Mouse (Mus musculus): Measurements from ENCODE around the gene Hoxa3.
A peak's percentile ranks its signal among the peaks of the same experiment; 100 is the strongest.

Hoxa3 gene

DNA sequence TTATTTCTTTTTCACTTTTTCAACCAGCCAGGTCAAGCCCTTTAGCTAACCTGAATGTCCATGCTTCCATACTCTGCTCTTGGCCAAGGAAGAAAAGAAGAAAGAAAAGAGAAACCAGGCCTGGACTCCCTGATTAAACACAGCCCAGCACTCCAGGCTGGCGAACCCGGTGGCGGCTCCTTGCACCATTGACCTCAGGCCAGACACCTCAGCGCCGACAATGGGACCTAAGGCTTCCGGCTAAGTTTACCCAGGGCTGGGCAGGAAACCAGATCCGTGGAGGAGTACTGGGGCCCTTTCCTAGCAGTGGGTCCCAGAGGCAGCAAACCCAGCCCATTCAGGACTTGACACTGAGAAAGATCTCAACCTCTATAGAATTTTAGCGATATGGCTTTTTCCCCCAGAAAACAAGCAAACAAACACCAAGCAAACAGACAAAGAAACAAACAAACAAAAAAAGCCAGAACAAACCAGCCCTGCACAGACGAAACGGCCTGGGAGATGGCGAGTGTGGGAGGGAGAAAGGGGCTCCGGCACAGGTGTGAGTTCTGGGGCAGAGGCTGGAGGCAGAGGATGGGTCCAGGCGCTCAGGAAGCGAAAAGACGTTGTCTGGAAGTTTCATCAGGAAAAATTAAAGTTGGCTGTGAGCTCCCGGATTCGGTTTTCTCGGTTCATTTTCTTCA, 18.9 kb upstream of the Hoxa3 start:
- DNase-seq = no peak

DNA sequence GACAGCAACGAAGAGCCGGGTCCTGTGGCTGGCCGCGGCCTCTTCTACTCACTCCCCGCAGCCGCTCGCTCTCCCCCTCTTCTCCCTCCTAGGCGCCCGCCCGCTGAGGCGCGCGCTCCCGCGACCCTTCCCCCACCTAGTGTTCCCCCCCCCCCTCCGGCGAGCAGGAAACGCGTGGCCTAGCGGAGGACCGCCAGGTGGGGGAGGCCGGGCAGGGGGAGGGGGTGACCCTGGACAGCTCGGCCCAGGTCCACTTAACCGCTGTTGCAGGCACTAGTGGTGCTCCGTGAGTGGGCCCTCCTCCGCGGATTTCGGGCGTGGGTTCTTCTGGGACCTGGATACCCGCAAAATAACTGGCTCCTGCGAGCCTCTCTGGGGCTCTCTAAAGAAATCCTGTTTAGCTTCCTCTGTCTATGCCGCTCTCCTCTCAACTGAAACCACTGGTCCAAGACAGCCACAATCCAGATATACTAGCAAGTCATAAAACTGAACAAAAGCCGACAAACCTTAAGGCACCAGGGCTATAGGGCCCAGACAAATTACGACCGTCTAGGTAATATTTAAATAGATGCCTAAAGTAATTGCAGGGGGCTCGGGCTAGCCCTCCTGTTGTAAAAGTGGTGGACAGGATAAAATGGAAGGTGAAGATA, 17.5 kb upstream of the Hoxa3 start, which contains the start of gene Hoxa9:
Gene Hoxa9 (minus strand): TSS at position 574 of the 650 bp plus-strand sequence.
- DNase-seq = no peak

DNA sequence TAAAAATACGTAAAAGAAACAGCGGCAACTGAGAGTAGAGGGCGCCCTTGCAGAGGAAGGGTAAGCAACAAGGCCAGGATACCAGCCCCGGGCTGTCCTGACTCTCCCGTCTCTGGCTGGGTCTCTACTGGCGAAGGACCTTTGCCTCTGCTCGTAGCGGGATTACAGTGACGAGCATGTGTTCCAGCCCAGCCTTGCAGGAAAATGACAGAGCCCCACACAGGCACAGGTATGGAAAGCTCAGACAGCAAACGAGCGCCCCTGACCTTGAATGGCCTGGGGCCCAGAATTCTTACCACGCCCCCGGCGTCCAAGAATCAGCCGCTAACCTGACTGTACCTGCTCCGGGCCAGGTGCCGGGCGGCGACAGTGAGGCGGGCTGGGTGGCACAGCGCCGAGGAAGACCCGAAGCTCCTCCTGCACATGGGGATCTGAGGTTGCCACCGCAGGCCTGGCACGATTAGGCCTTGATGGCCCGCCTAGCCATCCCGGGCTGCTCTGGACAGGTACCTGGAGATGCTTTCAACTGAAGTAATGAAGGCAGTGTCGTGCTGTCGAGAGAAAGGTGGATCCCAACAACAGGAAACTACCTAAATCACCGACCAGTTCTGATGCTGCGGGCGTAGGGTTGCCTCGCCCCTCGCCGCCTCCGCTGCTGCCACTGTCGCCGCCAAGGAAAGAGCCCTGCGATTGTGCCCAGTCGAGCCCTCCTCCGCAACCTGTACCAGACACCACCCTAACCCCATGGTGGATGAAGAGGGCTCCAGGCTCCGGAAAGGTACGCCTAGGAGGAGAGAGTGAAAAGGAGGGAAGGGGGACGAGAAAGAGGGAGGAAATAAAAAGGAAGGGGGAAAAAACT, 16.7 kb upstream of the Hoxa3 start:
- DNase-seq = no peak

DNA sequence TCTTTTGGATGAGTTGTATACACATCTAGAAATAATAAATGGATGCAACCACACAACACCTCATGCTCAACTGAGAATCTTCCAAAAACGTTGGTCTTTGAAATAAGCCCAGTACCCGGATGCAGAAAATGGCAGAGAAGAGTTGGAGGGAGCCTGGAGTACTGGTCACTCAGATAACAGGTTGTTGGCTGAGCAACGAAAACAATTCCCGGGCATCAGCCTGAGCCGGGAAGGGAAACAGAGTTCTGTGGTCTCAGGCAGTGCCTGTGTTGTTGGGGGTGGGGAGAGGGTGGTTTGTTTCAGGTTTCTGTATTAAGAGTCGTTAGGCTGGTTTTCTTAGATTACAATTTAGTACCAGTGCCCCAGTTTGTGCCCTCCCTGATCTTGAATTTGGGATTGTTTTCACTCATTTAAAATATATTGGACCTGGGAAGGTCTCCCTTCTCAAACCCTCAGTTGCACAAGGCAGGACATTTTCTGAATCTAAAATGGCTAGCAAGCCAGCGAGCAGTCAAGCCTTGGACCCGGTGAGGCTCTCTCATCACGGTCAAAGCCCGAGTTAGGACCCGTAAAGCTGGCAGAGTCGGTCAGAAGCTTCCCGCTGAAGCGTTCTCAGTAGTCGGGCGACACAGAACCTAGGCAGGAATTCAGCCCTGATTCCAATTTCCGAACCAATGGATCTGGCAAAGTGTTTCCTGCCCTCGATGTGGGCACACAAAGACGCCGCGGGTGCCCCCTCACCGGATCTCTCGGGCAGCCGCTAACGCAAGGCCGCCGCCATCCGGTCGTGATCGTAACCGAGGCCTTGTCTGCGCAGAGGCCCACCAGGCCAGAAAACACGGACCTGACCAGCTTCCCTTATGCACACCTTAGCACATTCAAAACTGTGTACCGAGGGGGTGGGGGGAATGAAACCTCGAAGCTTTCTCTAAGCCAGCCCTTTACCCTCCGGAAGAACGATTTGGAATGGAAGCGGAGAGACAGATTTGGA, 15.6 kb upstream of the Hoxa3 start:
- DNase-seq = no peak

DNA sequence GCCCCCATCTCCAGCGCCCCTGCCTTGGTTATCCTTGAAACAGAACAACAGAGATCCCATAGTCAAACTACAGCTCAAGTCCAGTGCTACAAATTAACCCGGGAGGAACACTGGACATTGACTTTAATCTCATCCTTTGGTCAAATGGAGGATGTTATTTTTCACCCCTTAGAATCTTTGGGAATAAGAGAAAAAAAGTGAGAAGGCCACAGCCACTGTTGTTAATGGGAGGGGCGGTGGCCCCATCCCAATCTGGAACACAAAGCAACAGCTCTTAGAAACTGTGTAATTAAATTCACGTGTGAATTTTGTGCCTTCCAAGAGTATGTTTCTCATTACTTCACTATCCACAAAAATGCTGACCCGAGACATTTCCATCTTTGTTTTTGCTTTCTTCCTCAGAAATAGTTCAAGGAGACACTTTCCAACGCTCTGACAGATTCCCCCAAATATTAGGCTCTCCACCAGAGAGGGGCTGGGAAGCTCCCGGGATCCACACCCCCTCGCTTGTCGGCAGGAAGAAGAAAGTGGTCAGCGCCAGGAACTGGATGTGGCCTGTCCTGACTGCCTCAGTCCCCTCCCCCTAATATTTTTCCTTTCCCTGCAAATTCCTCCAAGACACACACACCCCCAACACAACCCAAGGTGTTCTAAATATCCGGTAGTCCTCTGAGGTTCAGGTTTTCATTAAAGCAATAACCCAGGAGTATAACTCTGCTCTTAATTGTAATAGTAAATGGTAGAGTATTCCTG, 14.5 kb upstream of the Hoxa3 start:
- no peak for DNase-seq

DNA sequence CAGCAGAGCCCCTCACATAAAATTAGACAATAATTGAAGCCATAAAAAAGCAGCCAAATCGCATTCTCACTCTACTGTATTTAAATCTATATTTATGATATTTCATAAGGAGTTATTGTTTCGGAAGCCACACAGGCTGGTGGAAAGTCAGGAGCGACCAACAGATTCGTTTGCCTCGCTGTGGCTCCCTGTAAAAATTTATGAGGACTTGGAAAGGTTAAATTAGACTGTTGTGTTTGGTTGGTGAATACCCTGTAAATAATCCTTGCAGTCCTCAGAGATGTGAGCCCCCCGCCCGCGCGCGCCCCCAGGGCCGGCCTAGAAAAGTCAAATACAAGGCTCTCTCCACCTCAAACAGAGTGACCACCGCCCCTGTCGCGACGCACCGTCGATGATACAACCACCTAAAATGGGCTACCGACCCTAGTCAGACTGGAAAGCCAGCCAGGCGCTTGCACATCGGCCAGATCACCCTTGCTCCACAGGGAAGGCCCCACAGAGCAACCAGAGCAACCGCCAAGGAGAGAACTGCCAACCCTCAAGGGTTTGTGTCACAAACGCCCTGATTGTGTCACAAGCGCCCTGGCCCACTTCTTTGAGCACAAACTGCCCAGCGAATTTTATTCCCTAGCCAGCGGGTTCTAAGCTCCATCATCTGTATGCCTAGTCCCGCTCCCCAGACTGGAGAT, 13.6 kb upstream of the Hoxa3 start:
- no peak for DNase-seq

DNA sequence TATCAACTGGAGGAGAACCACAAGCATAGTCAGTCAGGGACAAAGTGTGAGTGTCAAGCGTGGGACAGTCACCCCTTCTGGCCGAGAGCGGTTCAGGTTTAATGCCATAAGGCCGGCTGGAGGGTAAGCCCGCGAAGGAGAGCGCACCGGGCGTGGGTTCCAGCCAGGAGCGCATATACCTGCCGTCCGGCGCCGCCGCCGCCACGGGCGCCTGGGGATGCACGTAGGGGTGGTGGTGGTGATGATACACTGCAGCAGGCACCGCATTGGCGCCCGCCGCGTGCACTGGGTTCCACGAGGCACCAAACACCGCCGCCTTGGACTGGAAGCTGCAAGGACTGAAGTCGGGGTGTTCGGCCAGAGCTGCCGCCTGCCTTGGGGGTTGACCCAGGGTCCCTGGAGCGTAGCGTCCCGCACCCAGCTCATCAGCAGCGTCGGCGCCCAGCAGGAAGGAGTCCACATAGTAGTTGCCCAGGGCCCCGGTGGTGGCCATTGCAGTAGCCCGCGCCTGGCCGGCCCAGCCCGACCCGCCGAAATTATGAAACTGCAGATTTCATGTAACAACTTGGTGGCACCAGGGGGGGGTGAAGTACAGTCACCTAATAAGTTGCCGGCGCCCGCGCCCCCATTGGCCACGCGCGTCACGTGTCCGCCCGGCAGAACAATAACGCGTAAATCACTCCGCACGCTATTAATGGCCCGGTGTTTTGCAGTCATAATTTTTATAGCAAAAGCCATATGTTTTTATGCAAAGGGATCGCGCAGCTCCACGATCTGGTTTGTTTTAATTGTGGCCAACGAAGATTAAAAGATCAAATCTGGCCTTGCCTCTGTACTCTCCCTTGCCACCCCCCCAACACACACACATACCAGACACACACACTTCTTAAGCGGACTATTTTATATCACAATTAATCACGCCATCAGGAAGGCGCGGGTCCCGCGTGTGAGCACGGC, 12.8 kb upstream of the Hoxa3 start:
- DNase-seq = no peak

DNA sequence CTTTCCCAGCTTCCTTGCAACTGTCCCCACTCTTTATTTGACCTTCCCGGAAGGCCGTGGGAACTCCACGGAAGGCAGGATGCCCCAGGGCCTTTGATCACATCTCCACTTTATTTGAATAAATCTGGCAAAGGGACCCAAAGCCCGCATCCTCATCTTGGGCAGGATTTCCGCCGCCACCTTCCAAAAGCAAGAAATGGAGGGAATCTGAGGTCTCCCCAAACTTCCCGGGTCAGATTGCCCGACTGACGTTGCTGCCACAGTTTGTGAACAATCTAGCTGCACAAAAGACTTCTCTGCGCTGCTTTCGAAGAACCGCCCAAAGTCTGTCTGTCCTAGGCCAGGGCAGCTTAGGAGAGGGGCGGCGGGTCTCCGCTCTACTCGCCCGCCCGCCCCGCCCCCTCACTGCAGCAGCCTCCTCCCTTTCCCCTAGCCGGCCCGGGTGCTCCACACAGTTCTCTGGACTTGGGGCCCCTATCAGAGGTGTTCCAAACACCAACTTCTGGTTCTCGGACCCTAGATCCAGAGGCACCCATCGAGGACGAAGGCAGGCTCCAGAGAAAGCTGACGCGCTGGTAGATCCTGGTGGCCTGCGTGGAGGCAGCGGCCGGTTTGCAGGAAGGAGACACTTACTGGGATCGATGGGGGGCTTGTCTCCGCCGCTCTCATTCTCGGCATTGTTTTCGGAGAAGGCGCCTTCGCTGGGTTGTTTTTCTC, 11.9 kb upstream of the Hoxa3 start:
- DNase-seq = no peak

DNA sequence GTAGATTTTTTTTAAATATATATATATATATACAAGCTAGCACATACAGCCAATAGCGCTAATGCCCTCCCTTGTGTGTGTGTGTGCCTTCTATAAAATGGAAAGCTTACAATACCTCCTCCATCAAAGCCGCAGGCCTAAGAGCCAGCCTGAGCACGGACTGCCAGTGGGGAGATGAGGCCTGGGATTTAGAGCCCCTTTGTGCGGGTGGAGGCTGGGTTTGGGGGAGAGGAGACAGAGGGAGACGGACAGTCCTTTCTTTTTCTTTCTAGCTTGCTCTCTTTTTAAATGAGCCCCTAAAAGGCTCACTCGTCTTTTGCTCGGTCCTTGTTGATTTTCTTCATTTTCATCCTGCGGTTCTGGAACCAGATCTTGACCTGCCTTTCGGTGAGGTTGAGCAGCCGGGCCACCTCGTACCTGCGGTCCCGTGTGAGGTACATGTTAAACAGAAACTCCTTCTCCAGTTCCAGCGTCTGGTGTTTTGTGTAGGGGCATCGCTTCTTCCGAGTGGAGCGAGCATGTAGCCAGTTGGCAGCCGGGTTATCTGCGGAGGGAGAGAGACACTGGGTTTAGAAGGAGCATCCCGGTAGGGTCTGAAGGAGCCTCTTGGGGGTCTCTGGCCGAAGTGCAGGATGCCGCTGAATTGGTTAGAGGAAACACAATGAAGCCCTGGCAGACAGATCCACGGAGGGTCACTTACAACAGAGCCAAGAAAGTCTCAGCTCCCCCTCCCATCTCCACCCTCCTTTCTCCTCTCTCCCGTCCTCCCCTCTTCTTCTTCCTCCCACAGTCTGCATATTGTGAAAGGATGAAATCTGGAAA, 11.0 kb upstream of the Hoxa3 start:
- DNase-seq = no peak

DNA sequence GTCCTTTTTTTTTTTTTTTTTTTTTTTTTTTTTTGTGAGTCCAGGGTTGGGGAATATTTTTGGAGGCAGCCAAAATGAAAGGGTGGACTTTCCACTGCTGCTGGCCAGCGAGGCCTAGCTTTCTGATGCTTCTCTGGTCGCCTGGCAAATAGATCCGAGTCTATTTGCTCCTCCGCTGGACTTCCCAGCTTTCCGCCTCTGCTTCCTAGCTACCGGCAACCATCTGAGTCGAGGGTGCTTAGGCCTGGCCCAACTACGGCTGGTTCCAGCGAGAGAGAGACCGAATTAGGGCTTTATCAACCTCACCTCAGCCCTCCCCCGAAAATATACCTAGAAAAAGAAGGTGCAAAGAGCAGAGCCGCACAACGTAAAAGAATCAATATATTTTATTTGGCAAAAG, 9.6 kb upstream of the Hoxa3 start:
- no peak for DNase-seq

DNA sequence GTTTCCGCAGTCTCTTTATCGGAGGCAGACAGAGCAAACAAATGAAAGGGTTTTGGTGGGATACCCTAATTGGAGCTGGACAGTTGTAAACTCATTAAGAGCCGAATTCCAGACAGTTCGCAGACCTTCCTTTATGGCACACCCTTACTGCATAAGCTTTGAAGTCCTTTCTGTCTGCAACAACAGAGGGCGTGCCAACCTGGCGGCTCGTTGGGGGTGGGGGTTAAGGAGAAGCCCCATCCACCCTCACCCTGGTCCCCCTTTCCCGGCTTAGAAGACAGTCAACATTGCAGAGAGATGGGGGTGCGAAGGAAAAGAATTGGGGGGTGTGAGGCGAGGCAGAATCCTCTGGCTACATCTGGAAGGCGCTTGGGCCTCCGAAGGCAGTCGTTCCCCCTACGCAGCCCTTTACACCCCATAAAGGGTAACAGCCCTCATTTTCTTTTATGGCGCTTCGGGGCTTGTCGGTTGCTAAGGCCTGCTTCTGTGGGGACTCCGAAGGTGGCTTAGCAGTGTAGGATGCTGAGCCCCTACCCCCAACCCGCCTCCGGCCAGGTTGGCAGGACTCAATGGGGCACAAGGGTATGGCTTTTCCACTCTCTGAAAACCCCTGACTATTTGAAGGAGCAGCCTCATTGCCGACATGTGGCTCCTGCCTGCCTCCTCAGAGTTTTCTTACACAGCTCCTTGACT, 9.0 kb upstream of the Hoxa3 start:
- no peak for DNase-seq

DNA sequence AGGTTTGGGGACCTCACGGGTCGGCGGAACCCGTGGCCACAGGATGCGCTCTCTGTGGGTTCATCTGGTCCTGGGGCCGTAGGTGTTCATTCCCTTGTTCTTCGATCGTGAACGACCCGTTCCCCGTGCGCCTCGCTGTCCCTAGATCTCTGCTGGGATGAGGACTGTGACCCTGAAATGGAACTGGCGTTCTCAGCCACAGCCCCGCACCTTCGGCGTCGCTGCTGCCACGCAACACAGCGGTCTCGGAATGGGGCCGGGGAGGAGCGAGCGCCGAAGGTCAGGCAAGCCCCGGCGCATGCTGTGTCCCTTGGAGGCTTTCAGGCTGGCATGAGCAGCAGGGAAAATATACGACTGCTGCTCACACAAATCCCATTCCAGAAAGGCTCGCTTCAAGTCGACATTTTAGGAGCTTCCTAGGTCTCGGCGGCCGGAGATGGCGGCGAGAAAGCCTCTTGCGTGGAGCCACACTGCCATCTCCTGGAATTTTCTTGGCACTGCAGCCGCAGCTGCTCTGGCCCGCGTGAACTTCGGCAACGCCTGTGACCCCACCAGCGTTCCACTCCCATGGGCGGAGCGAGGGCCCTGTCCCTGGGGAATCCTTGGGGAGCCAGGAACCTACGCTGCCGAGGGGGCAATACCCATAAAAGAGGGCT, 8.3 kb upstream of the Hoxa3 start, which contains the start of gene Hoxa7:
Gene Hoxa7 (minus strand): TSS at position 518 of the 656 bp plus-strand sequence.
- DNase-seq = peak; percentile 72

DNA sequence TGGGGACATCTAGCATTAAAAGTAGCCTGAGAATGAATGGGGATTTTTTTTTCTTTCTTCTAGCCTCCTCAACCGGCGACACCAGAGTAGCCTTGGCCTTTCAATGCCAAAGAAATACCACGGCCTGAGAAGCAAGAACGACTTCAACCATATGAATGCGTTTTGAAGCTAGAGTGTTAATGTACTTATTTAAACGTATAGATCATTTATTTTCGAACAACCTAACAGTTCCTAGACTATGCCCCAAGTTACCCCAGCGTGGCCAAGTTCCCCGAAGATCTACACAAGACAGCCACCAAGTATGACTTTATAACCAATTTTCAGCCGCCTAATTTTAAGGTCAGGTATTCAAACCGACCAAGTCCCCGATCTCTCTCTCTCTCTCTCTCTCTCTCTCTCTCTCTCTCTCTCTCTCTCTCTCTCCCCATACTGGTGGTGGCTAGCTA, 7.8 kb upstream of the Hoxa3 start:
- DNase-seq = no peak

DNA sequence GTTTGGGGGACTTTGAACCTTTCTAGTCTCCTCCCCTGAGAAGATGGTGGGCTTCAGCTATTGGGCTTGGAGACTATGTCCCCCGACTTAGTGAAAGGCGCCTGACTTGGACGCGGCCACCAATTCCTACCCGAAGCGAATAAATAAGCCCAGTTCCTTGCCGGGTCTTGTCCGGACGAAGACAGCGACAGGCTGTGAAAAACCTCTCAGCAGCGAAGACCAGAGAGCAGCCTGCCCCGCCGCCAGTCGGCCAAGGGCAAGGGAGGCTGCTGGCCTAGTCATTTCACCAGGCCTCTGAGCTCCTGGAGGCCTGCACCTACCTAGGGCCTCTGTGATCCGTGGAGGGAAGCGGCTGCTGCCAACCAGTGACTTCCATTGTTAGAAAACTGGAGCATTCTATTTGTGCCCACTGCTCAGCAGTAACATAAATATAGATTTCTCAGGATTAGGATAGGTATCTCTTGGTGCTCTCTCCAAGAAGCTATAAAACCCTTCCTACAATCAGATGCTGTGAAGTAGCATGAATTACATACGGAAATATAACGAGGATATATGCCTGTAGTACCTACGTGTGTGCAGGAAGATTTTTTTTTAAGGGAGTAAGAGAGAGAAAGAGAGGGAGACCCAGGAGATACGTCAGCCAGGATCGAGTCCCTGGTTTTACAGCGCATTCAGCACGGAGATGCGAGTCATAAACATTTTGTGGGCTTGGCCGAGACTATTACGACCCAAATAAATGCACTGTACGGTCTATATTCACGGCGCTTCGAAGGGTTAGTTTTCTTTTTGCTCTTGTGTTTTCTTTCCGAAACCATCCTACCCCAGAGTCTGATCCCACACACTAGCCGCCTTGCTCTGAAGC, 7.1 kb upstream of the Hoxa3 start:
- no peak for DNase-seq

DNA sequence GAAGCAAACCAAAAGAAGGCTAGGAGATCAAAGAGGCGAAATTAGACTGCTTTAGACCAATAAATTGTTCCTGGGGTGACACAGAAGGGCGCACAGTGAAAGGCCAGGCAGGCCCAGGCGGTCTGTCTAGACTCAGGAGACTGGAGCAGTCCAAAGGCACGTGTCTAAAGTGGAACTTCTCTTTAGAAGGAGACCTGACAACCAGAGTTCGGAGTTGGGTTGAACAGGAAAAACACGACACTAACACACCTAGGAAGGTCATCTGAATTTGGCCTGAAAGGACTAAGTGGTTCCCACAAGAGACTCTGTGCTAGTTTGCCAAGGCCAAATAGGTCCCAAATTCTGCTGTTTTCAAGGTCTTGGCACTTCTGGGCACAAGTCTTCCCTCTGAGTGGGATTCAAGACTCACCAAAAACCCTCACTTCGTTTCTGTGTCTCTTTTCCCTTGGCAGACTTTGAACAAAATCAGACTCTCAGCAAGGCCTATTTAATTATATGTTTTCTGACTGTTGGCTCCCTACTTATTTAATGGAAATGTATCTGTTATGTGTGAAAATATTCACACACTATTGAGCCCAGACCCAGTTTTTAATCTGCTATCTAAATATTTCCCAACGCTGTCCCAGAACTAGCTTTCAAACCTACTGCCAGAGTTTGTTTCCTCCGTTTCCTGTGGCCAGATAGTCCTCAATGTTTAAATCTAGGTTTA, 6.3 kb upstream of the Hoxa3 start:
- DNase-seq = no peak

All from cerebellum, adult 9-10 months (tissue).